Mouse (Mus musculus): Measurements from ENCODE around the gene Zdhhc12.

Zdhhc12 gene

DNA sequence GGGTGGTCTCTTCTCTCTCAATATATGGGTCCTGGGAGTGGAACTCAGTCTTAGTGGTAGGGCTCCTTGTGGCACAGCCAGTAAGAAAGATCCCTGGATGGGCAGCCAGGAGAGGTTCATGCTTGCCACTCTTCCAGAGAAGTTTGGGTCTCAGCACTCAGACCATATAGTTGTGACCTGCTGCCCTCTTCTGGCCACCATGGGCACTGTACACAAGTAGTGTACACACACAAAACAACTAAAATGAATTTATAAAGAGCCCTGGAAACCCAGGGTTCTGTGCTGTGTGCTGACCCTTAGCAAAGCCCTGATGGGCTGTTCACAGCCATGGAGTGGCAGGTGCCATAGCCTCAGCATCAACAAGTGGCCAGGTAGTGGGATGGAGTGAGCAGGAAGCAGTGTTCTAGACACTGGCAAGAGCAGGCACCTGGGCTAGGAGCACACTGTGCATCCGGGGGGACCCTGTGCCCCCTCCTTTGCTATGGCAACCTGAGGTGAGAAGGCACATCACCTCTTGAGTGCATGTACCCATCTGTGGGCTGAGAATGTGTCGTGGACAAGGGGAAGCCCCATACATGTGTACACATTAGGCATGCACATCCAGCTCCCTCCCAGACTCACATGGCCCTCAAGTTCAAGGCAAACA, 2.6 kb upstream of the Zdhhc12 start:
- DNase-seq = peak; percentile 71

DNA sequence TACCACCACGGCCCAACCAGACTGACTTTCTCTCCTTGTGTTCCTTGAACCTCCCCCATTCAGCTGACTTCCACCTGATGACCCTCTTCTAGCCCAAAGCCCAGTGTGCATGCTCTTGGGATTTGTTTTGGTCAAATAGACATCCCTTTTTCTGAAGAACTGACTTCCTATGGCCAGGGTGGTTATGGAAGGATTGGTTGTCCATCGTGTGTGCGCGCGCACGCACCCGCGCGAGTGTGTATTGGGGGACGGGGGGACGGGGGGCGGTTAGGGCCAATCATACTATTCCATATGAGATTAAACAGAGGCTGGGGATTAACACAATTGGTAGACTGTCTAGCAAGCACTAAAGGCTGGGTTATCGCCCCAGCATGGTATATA, 750 bp upstream of the Zdhhc12 start:
- peak; percentile 53 for DNase-seq

DNA sequence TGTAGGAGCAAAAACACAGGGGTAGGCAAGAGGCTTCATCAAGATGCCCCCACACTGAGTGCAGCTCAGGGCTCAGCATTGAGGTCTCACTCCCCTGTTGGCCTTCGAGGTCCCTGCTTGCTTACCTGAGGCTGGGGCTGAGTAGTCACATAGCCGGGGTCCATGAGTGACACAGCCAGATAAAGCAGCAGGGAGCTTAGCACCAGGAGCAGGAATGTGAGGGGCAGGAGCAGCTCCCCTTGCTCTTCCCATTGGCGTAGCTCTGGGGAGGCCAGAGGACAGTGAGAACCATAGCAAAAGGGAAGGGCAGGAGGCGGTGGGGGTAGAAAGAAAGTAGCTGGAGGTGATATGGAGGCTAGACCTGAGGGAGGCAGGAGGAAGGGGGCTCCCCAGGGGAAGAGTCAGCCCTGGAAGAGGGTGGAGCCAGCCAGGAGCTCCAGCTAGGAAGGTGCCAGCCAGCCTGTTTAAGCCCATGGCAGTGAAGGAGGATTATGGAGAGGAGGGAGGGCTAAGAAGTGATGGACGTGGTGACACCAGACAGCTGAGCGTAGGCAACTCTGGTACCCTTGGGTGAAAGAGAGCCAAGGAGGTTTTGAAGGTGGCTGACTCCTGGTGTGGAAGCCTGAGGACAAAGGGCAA, 1.0 kb downstream of the Zdhhc12 start:
- no peak for DNase-seq

DNA sequence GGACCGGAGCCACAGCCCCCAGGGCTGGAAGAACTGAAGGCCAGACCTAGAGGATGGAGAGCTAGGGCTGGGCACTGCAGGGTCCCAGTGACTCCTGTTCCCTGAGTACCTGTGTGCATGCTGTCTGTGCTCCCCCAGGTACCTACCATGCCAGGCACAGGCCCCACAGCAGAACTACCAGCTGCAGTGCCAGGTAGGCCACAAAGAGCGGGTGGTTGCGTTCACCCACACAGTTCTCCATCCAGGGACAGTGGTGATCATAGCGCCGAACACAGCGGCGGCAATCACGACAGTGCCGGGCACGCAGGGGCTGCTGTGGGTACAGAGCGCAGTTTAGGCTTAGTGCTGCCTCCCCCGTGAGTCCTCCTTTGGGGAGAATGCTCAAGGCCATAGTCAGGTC, 1.9 kb downstream of the Zdhhc12 start:
- DNase-seq = no peak

DNA sequence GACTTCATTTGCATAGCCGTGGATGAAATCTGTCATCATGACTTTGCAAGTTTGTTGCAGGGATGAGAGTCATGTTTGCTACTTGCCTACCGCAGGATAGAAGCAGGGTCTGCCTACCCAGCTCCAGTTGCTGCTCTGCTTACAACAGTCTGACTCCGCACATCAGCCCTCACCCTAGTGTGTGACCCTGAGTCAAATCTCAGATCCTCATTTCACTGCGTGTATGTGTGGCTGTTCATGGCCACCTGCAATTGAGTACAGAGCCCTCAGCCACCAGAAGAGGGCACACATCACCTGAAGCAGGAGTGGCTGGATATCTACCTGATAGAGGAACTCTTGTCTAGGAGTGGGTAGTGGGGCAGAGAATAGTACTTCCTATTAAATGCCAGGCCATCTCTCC, 6.1 kb downstream of the Zdhhc12 start:
- DNase-seq = no peak

DNA sequence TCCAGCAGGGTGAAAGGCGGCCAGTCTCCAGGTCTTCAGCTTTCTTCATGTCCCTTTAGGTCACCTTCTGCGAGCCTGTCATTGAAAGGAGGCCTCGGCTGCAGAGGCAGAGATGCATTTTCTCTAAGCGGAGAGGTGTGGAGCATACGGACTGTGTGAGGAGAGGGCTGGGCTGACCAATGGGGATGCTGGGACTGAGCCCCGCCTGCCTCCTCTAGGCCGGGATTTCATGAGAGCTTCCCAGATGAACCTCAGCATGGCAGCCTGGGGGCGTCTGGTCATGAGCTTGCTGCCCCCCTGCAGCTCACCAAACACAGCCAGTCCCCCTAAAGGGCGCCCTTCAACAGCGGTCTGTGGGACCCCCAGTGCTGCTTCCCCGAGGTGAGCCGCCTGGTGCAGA, 8.8 kb downstream of the Zdhhc12 start:
- peak; percentile 60 for DNase-seq

DNA sequence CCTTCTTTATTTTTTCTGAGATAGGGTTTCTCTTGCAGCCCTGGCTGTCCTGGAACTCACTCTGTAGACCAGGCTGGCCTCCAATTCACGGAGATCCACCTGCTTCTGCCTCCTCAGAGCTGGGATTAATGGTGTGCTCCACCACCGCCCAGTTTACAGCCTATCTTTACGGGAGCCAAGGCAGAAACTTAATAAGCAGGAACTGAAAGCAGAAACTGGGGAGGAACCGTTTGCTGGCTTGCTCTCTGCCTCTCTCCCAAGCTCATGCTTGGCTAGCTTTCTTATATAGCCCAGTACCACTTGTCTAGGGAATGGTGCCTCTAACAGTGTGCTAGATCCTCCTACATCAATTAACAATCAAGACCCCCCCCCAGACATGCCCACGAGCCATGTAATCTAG, 9.3 kb downstream of the Zdhhc12 start:
- no peak for DNase-seq

DNA sequence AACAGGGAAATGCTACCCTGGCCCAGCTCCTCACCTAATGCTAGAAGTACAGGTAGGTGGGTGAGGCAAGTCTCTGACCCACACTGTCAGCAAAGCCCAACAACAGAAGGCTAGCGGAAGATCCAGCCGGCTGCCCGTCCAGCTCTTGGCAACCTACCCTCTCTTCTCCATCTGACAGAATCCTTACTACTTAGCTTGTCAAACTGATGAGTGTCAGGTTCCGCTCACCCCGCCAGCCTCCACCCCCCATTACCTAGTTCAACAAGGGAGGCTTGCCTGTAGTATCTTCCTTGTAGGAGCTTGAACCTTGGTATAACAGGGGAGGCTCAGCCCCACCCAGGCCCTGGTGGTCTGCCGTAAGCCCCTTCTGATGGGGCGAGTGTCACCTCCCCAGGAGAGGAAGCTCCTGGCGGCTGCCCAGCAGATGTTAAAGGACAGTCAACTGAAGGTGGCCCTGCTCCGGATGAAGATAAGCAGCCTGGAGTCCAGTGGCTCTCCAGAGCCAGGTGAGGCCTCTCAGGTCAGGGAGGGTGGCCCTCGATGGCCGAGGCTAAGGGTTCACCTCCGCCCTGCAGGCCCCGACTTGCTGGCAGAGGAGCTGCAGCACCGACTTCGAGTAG, 13.2 kb downstream of the Zdhhc12 start:
- DNase-seq = no peak

DNA sequence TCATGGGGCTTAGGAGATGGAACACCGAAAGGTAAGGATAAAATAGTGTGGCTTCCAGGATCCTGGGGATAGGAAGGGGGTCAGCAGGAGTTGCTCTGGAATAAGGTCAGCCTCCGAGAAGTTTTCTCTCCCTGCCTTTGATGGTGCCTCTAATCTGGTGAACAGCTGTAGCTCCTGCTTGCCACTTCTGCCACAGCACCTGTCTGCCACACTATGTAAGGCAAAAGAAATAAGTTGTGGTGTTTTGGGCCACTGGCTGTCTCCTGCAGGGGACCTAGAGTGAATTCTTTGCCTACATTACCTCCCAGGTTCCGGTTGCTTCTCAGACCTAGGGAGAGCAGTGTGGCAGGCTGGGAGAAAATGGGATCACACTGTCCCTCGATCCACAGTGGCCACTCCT, 14.7 kb downstream of the Zdhhc12 start:
- DNase-seq = no peak

DNA sequence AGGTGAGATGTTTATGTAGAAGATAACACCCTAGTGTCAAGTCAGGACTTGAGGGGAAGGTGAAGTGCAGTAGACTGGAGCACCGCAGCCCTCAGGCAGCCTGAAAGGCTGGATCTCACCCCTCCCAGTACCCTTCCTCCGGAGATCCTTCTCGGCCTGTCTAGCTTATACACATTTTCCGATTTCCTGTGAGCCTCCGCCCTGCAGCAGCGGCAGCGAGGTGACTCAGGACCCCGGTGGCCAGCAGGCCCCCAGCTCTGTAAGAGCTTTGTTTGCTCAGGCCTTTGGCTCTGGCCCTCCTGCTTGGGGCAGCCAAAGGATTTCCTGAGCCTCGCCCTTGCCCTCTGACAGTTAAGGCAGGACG, 15.1 kb downstream of the Zdhhc12 start:
- peak; percentile 36 for DNase-seq

DNA sequence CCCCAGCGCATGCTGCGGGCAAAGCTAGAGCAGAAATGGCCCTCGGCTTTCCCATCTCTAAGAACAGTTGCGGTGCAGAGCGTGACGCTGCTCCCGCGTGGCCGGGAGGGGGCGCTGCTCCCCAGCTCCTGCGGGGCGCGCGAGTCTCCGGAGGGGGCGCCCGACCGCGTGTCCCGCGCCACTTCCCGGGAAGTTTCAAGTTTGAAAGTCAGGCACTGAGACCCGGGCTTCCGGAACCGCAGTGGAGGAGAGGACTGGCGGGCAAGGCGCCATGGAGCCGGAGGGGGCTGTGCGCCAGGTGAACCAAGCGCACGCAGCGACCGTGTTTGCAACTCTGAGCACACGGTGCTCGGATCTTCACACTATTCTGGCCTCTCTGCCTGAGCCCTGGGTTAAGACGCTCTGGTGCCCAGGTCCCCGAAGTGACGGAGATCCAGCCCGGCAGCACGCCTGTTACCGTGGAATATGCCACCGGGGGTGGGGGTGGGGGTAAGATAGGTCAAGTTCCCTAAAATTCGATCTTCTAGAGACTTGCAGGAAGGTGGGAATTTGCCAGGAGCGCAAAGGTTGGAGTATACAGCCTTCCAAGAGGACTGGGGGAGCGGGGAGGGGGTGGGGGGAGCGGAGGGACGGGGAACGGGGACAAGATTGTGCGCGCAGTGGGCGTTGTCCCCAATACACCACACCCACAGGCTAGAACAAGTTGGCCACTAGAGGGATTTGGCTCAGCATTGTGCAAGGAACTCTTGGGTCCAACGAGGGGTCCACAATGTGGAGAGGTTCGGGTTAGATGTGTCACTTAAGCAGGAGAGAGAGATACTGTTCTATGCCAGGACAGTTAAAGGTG, 15.7 kb downstream of the Zdhhc12 start, which contains the start of gene Pkn3:
Gene Pkn3 (plus strand): TSS at position 183 of the 847 bp plus-strand sequence.
- peak; percentile 92 for DNase-seq

DNA sequence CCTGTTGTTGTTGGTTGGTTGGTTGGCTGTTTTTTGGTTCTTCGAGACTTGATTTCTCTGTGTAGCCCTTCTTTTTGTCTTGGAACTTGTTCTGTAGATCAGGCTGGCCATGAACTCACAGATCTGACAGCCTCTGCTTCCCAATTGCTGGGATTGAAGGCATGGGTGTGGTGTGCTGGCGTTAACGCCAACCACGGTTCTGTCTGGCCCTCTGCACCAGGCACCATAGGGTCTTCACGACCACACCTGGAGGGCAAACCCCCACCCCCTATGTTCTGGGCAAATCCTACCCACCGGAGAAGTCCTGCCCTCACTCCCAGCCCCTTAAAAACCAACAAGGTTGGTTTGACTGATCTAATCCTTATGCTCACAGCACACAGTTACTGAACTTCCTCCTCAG, 16.5 kb downstream of the Zdhhc12 start:
- DNase-seq = no peak

DNA sequence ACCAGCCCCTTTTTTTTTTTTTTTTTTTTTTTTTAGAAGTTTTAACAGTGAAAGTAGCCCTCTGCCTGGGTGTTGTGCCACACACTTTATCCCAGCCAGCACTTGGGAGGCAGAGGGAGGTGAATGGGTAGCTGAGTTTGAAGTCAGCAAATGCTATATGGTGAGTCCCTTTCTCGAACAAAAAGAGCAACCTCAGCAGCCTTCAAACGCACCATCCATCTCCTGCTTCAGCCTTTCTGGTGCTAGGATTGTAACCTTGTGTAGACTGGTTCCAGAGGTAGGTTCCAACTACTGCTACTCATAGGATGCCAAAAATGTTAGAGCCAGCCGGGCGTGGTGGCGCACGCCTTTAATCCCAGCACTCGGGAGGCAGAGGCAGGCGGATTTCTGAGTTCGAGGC, 17.0 kb downstream of the Zdhhc12 start:
- DNase-seq = no peak

DNA sequence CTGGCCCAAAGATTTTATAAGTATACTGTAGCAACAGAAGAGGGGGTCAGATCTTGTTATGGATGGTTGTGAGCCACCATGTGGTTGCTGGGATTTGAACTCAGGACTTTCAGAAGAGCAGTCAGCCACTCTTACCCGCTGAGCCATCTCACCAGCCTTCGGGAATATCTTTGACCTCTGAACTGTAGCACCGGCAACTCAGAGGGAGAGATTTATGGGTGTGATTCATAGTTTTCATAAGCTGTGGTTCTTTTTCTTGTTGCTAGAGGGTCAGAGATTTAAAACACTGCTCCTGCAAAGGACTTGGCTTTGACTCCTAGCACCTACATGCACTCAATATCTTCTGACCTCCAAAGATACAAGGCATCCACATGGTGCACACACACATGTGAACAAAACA, 17.8 kb downstream of the Zdhhc12 start:
- DNase-seq = no peak

DNA sequence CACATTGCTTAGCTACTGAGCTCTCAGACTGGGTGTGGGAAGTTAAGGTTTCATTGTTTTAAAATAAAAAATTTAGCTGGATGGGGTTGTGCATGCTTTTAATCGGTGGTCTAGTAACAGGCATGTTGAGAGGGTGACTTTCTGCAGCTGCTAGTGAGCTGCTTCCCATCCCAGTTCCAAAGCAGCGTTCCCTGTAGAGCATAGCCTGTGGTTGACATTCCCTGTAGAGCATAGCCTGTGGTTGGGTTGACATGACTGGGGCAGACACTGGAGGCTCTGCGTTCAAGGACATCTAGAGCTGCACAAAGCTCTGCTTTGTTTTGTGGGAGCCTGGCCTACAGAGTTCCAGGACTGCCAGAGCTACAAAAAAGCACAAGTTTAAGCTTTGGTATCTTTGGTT, 20.2 kb downstream of the Zdhhc12 start:
- no peak for DNase-seq

DNA sequence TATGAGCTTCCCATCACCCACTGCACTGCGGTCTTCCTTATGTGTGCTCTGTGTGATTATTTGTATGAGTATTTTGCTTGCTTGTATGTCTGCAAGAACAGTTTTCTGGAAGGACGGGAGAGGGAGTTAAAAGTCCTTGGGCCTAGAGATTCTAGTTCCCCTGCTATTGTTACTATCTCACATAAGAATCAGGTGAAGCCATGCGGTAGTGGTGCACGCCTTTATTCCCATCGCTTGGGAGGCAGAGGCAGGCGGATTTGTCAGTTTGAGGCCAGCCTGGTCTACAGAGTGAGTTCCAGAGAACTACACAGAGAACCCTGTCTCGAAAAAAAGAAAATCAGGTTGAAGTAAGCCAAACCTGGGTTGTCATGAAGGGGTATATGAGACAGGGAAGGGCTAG, 20.6 kb downstream of the Zdhhc12 start:
- no peak for DNase-seq

DNA sequence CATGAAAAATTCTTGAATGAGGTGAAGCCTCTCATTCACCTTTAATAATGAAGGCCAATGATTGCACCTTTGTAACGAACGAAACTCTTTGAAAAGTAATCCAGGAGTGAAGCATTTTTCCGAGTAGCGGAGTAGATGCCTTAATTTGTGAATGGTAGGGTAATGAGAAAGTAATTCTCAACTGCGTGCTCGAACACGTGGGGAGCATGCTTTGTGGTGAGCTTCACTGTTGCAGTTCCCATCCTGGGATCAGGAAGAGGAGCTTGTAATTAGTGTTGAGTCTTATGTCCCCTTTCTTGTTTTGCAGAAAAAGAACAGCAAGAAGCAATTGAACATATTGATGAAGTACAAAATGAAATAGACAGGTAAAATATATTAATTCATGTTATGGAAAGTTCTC, 25.5 kb downstream of the Zdhhc12 start:
- DNase-seq = no peak

DNA sequence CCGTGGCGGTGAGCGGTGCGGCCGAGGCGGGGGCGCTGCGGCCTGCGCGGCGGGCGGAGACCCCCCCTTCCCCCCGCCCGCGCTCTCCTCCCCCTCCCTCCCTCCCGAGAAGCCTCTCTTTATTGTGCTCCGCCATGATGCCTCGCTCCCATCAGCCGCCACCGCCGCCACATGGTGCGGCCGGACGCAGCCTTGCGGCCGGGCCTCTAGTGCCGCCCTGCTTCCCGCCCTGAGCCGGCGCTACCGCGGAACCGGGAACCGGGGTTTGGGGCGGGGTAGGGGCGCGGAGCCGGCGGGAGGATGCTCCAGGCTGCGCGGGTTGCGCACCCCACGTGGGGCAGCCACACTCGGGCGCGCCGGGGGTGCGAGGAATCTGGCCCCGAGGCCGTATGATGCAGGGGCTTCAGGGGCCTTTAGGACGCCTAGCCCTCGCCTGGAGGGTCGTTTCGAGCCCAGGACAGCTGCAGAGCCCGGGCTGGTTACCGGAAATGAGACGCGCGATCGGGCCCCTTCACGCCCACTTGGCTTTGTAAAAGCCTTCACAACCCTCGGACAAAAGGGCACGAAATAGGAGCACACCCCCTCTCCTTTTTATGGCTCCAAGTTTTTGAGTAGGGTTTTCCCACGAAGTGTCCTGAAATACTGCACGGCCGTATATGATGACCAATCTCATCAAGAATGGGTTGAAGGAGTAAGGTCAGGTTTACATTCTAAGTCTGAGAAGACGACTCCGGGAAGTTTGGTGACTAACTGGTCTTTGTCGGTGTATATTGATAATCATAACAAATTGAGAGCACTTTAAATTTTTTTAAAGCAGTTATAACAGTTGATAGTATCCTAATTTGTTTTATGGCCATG, 26.2 kb downstream of the Zdhhc12 start:
- peak; percentile 72 for DNase-seq

DNA sequence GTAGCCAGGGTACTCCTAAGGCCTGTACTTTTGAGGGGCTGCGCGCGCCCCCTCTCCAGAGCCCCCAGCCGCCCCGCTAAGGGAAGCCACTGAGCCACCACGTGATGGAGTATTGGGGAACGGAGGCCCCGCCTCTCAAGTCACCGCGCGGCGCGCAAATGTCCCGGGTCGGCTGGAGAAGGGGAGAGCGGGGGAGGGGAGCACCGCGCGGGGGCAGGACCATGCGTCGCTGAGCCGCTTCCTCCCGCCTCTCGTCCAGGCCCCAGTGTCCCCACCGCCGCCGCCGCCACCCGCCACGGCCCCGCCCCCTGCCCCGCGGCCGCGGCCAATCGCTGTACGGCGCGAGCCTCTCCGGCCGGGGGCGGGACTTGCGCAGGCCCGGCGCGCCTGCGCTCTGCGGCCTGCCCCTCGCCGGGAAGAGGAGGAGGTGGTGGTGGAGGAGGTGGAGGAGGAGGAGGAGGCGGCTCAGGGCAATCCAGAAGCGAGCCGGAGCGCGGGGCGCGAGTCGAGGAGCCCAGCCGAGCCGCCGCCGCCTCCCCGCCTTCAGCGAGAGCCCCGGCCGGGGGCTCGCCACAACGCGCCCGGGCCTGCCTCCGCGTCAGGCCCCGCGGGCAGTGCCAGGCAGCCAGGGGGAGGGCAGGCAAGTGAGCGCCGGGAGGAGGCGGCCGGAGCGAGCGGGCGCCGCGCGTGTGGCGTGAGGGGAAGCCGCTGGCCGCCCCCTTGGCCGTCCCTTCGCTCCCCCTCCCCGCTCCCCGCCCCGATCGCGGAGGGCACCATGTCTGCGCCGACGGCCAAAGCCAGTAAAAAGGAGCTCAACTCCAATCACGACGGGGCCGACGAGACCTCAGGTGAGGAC, 27.2 kb downstream of the Zdhhc12 start:
- DNase-seq = peak; percentile 98

DNA sequence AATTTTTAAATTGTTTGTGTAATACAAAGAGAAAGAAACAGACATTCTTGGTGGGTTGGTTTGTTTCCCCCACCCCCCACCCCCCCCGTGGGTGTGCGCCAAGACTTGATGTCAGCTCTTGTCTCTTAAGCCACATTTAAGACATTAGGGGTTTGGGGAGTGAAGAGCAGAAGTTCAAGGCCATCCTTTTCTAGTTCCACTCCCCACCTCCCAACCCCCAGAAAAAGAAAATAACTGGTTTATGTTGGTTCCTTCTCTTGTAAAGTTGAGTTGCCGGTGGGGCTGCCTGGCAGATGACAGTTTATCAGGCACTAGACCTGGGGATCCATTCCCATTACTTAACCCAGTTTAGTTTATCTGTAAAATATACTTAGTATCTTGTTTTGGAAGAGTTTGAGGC, 29.1 kb downstream of the Zdhhc12 start:
- no peak for DNase-seq

DNA sequence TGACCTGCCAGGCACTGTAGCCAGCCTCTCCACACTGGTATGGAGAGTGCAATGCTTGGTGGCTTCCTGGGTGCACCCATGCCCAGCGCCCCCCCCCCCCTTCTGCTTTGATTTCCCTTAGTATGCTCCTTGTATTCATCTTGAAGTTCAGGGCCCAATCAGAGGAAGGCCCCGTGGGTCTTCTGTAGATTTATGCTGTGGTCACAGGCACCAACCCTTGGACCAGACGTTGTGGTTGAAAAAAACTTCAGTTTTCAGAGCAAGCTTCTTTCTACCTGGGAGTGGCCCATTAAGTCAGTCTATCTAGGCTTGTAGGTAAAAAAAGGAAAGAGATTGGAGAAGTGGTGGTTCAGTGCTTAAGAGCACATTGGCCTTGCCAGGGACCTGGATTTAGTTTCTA, 29.7 kb downstream of the Zdhhc12 start:
- DNase-seq = no peak

DNA sequence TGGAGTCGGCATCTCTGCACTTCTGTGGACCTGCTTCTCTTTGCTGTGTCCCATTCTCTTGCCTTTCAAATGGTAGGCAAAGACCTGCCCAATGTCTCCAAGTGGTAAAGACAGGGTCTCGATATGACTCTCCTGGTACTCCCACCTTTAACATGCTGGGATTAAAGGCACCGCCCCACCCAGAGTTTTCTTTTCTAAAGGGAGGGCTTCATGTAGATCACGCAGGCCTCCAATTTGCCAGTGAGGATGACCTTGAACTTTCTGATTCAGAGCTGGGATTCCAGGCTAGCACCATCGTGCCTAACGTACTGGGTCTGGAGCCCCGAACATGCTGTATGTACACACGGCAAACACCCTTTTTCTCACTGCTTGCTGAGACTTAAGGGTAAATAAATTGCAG, 30.2 kb downstream of the Zdhhc12 start:
- no peak for DNase-seq

All from embryo, embryonic 11 days (tissue).